28 mouse cellular contexts compared by ENCODE assay signal in genomic region chr10:114957909-114958308, GRCm38 (mm10).
DNase-seq lines count a peak whose midpoint lies in the region; ATAC-seq and TF ChIP-seq lines count a peak whose summit lies in the region.
"Had no signal": no experiment of that assay in that cellular context is flagged by ENCODE, and none has a peak within 500 bp of the region (broad histone marks: within the 10 kb centered on the region; RNA-seq: fewer than 3 reads in every experiment).

No protein-coding gene starts in this region.

- no peak overlapping the region for H3K9ac ChIP-seq in hindbrain, postnatal 0 days (replicated peaks; ENCODE audit: low read length)
- no peak overlapping the region for H3K9ac ChIP-seq in hindbrain, embryonic 12.5 days
- no peak overlapping the region for H3K9ac ChIP-seq in forebrain, postnatal 0 days
- H3K9ac ChIP-seq: embryonic facial prominence, embryonic 15.5 days; heart, embryonic 15.5 days; limb, embryonic 15.5 days; liver, embryonic 13.5 days; midbrain, embryonic 12.5 days had no signal

- no peak overlapping the region for H3K4me2 ChIP-seq in hindbrain, postnatal 0 days (ENCODE audit: low read depth, low read length)
- H3K4me2 ChIP-seq in hindbrain, embryonic 12.5 days (replicated peaks): no peak overlapping the region
- no peak overlapping the region for H3K4me2 ChIP-seq in forebrain, postnatal 0 days (ENCODE audit: low read depth)
- H3K4me2 ChIP-seq: embryonic facial prominence, embryonic 15.5 days; heart, embryonic 15.5 days; limb, embryonic 15.5 days; liver, embryonic 13.5 days; midbrain, embryonic 12.5 days had no signal

- no peaks in the 10 kb centered on the region for H3K36me3 ChIP-seq in hindbrain, postnatal 0 days (ENCODE audit: insufficient read depth, low read length)
- H3K36me3 ChIP-seq in hindbrain, embryonic 12.5 days: no peaks in the 10 kb centered on the region
- no peaks in the 10 kb centered on the region for H3K36me3 ChIP-seq in forebrain, postnatal 0 days (ENCODE audit: insufficient read depth)
- H3K36me3 ChIP-seq: embryonic facial prominence, embryonic 15.5 days; heart, embryonic 10.5 days; heart, embryonic 15.5 days; limb, embryonic 10.5 days; limb, embryonic 15.5 days; liver, embryonic 13.5 days; midbrain, embryonic 12.5 days had no signal

- DNase-seq in cerebellum, postnatal 25 days: peak; percentile 21 to 25
- DNase-seq in cerebellum, adult 8-10 months: no peak
- peak; percentile 18 for DNase-seq in hindbrain, postnatal 0 days (ENCODE audit: low spot score)
- DNase-seq in brain, adult 2 months (ENCODE audit: low read depth, low spot score): peak; percentile 50
- DNase-seq in forebrain, postnatal 0 days: peak; percentile 41
- DNase-seq in c-Kit-positive CD71-positive TER-119-positive erythroid progenitor cells, embryonic 14.5 days (ENCODE audit: low spot score): no peak
- DNase-seq: adrenal gland, postnatal 10 days; B cell, adult 2 months; gastrocnemius, postnatal 25 days; heart, adult 11 months; kidney, adult 8-10 months; kidney, postnatal 4 days; liver, embryonic 13.5 days; lung, adult 18-20 months; lung, postnatal 4 days; spleen, adult 18-20 months; thymus, postnatal 14 days had no signal

- no peaks in the 10 kb centered on the region for H3K4me1 ChIP-seq in hindbrain, postnatal 0 days (ENCODE audit: insufficient read depth, low read length)
- no peaks in the 10 kb centered on the region for H3K4me1 ChIP-seq in hindbrain, embryonic 12.5 days
- H3K4me1 ChIP-seq in forebrain, postnatal 0 days (ENCODE audit: insufficient read depth): no peaks in the 10 kb centered on the region; the same call in 1 of the 2 replicates
- H3K4me1 ChIP-seq: embryonic facial prominence, embryonic 15.5 days; heart, embryonic 10.5 days; heart, embryonic 15.5 days; limb, embryonic 10.5 days; limb, embryonic 15.5 days; liver, embryonic 13.5 days; megakaryocyte, embryonic 14.5 days; midbrain, embryonic 12.5 days had no signal

- no peaks in the 10 kb centered on the region for H3K9me3 ChIP-seq in hindbrain, postnatal 0 days (ENCODE audit: low read length)
- no peaks in the 10 kb centered on the region for H3K9me3 ChIP-seq in hindbrain, embryonic 12.5 days (replicated peaks)
- no peaks in the 10 kb centered on the region for H3K9me3 ChIP-seq in forebrain, postnatal 0 days (ENCODE audit: low read length)
- H3K9me3 ChIP-seq: embryonic facial prominence, embryonic 15.5 days; heart, embryonic 10.5 days; heart, embryonic 15.5 days; limb, embryonic 10.5 days; limb, embryonic 15.5 days; liver, embryonic 13.5 days; midbrain, embryonic 12.5 days had no signal

- no peak overlapping the region for H3K27ac ChIP-seq in hindbrain, postnatal 0 days
- no peak overlapping the region for H3K27ac ChIP-seq in hindbrain, embryonic 12.5 days
- no peak overlapping the region for H3K27ac ChIP-seq in forebrain, postnatal 0 days (ENCODE audit: low read depth, low read length)
- H3K27ac ChIP-seq: embryonic facial prominence, embryonic 15.5 days; heart, embryonic 10.5 days; heart, embryonic 15.5 days; kidney, postnatal 0 days; limb, embryonic 10.5 days; limb, embryonic 15.5 days; liver, embryonic 13.5 days; midbrain, embryonic 12.5 days had no signal

- TF ChIP-seq CTCF in hindbrain, postnatal 0 days (IDR thresholded peaks at IDR 0.05; ENCODE audit: low read depth): no peak
- TF ChIP-seq CTCF in forebrain, postnatal 0 days (IDR thresholded peaks at IDR 0.05; ENCODE audit: low read depth): no peak

- no peaks in the 10 kb centered on the region for H3K27me3 ChIP-seq in hindbrain, postnatal 0 days (ENCODE audit: insufficient read depth, low read length)
- H3K27me3 ChIP-seq in hindbrain, embryonic 12.5 days: no peaks in the 10 kb centered on the region
- H3K27me3 ChIP-seq in forebrain, postnatal 0 days (ENCODE audit: insufficient read depth, low read length): no peaks in the 10 kb centered on the region
- H3K27me3 ChIP-seq: embryonic facial prominence, embryonic 15.5 days; heart, embryonic 15.5 days; limb, embryonic 15.5 days; liver, embryonic 13.5 days; megakaryocyte, embryonic 14.5 days; midbrain, embryonic 12.5 days had no signal

- H3K4me3 ChIP-seq in hindbrain, postnatal 0 days (ENCODE audit: low read length): no peak overlapping the region
- no peak overlapping the region for H3K4me3 ChIP-seq in hindbrain, embryonic 12.5 days
- no peak overlapping the region for H3K4me3 ChIP-seq in forebrain, postnatal 0 days (ENCODE audit: low read depth, low read length)
- H3K4me3 ChIP-seq: embryonic facial prominence, embryonic 15.5 days; heart, embryonic 10.5 days; heart, embryonic 15.5 days; limb, embryonic 10.5 days; limb, embryonic 15.5 days; liver, embryonic 13.5 days; megakaryocyte, embryonic 14.5 days; midbrain, embryonic 12.5 days had no signal

- 23% methylated on average over 3 of the region's 3 CpGs for WGBS in hindbrain, postnatal 0 days
- 52% methylated on average over 3 of the region's 3 CpGs for WGBS in hindbrain, embryonic 12.5 days
- 10% methylated on average over 3 of the region's 3 CpGs for WGBS in forebrain, postnatal 0 days

- no peak for ATAC-seq in hindbrain, postnatal 0 days
- no peak for ATAC-seq in hindbrain, embryonic 12.5 days (ENCODE audit: low FRiP score)
- ATAC-seq in forebrain, postnatal 0 days: peak; percentile 53
- ATAC-seq: intestine, embryonic 16.5 days; lung, postnatal 0 days had no signal

Comparison
In these comparisons a context has a peak if more than half of its experiments do, and no peak if none do; other contexts are left out.
1. DNase-seq: peak in cerebellum, postnatal 25 days (2 of 2), hindbrain, postnatal 0 days (single experiment), brain, adult 2 months (single experiment) and forebrain, postnatal 0 days (single experiment); none in cerebellum, adult 8-10 months (single experiment) and c-Kit-positive CD71-positive TER-119-positive erythroid progenitor cells, embryonic 14.5 days (single experiment).